Mouse (Mus musculus): Measurements from ENCODE around the gene Ushbp1. TPM values are rescaled to one million over a fixed set of nuclear protein-coding genes. Genes with fewer than 3 reads are reported as not detected.
"Not testable (repeated sequence)": the region's sequence is repeated elsewhere in the genome, so short reads cannot be mapped to it uniquely, and the experiment has no call there.

The Ushbp1 gene
- polyA plus RNA-seq, 1 experiment from 2014 or later, result 3.0 TPM

DNA sequence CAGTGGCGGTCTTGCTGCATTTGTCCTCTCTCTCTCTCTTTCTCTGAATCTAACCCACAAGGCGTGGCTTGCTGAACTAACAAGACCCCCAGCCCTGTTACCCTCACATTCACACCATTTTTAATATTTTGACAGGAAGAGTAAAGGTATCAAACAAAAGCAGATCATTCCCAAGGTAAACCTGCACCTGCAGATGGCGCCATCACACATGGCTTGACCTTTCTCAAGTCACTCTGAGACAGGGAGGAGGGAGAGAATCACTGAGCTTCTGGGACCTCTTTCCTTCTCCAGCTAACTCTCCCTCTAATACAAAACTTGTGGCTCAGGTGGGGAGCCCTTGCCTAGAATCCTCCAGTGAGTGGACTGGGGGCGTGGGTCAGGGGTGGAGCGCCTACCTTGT, 55.0 kb downstream of the Ushbp1 start:
- ATAC-seq (replicated peaks; ENCODE audit: insufficient number of reproducible peaks, low FRiP score, low TSS enrichment), result no peak

DNA sequence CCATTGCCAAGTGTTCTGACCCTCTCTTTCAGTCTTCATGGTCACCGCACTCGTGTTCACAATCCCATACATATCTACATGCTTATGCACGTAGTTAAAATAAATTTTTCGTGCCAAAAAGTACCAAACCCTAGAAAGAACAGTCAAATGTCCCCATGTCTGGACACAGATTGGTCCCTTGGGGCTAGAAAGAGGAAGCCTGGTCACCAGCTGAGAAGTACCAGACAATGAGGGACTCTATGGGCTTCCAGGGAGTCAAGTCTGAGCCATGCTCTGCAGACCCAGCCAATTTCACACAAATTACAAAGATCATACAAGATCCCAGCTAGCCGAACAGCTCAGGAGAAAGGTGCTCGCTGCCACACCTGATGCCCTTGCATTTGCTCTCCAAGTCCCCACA, 57.8 kb downstream of the Ushbp1 start:
- ATAC-seq (replicated peaks; ENCODE audit: insufficient number of reproducible peaks, low FRiP score, low TSS enrichment); H3K36me3 ChIP-seq (ENCODE audit: control insufficient read depth, insufficient read depth, low read length); H3K9ac ChIP-seq (ENCODE audit: low read depth, low read length); H3K4me1 ChIP-seq (ENCODE audit: control insufficient read depth, insufficient read depth, low read length); H3K9me3 ChIP-seq (replicated peaks; ENCODE audit: control insufficient read depth, low read length); H3K4me2 ChIP-seq; H3K27me3 ChIP-seq (ENCODE audit: control insufficient read depth, insufficient read depth, low read length); H3K27ac ChIP-seq (ENCODE audit: low read depth, low read length); H3K4me3 ChIP-seq (ENCODE audit: low read depth, low read length): not testable (repeated sequence)
- WGBS (ENCODE audit: insufficient replicate concordance), result 96% methylated on average over 6 of the region's 6 CpGs

More for the DNA sequence above, 55.0 kb downstream of the Ushbp1 start:
- 71% methylated on average over 5 of the region's 5 CpGs for WGBS (ENCODE audit: insufficient replicate concordance)
- Histone ChIP-seq H3K36me3 (ENCODE audit: control insufficient read depth, insufficient read depth, low read length) (peaks cover 17% of the 10 kb centered on the region), H3K4me3 (ENCODE audit: low read depth, low read length) (no peak overlapping the region), H3K9me3 (replicated peaks; ENCODE audit: control insufficient read depth, low read length) (no peaks in the 10 kb centered on the region), H3K4me1 (ENCODE audit: control insufficient read depth, insufficient read depth, low read length) (no peaks in the 10 kb centered on the region), H3K4me2 (no peak overlapping the region), H3K27ac (ENCODE audit: low read depth, low read length) (no peak overlapping the region), H3K9ac (ENCODE audit: low read depth, low read length) (no peak overlapping the region), H3K27me3 (ENCODE audit: control insufficient read depth, insufficient read depth, low read length) (no peaks in the 10 kb centered on the region)

Other genes with a start within 250 kb of the Ushbp1 start
- gene Myo9b, start 123.1 kb downstream of the Ushbp1 start, polyA plus RNA-seq (2014; fragmentation: Nextera tagmentation; extraction: Ambion mirVana), result 15.1 and 23.3 TPM in 2 replicates
- 113 and 116 TPM in 2 replicates for gene Haus8, start 122.9 kb downstream of the Ushbp1 start, polyA plus RNA-seq (2014; fragmentation: Nextera tagmentation; extraction: Ambion mirVana)
- 73.3 and 80.7 TPM in 2 replicates for gene Use1, start 29.0 kb downstream of the Ushbp1 start, polyA plus RNA-seq (2014; fragmentation: Nextera tagmentation; extraction: Ambion mirVana)
- gene Ocel1, start 24.5 kb downstream of the Ushbp1 start, polyA plus RNA-seq (2014; fragmentation: Nextera tagmentation; extraction: Ambion mirVana), result 2.7 and 2.9 TPM in 2 replicates
- gene Nr2f6, start 13.8 kb downstream of the Ushbp1 start, polyA plus RNA-seq (2014; fragmentation: Nextera tagmentation; extraction: Ambion mirVana), result 45.7 and 47.2 TPM in 2 replicates
- gene Babam1, start 1.1 kb upstream of the Ushbp1 start, polyA plus RNA-seq (2014; fragmentation: Nextera tagmentation; extraction: Ambion mirVana), result 89.6 and 92.1 TPM in 2 replicates
- gene Ankle1, start 10.2 kb upstream of the Ushbp1 start, polyA plus RNA-seq (2014; fragmentation: Nextera tagmentation; extraction: Ambion mirVana), result 21.2 and 23.0 TPM in 2 replicates
- 17.0 and 20.4 TPM in 2 replicates for gene Abhd8, start 67.9 kb upstream of the Ushbp1 start, polyA plus RNA-seq (2014; fragmentation: Nextera tagmentation; extraction: Ambion mirVana)
- gene Mrpl34, start 69.2 kb upstream of the Ushbp1 start, polyA plus RNA-seq (2014; fragmentation: Nextera tagmentation; extraction: Ambion mirVana), result 163 and 169 TPM in 2 replicates
- 95.9 and 102 TPM in 2 replicates for gene Dda1, start 73.4 kb upstream of the Ushbp1 start, polyA plus RNA-seq (2014; fragmentation: Nextera tagmentation; extraction: Ambion mirVana)
- 0.90 and 1.4 TPM in 2 replicates for gene Ano8, start 90.2 kb upstream of the Ushbp1 start, polyA plus RNA-seq (2014; fragmentation: Nextera tagmentation; extraction: Ambion mirVana)
- gene Gtpbp3, start 92.3 kb upstream of the Ushbp1 start, polyA plus RNA-seq (2014; fragmentation: Nextera tagmentation; extraction: Ambion mirVana), result 4.8 and 5.3 TPM in 2 replicates
- 148 and 170 TPM in 2 replicates for gene Plvap, start 116.0 kb upstream of the Ushbp1 start, polyA plus RNA-seq (2014; fragmentation: Nextera tagmentation; extraction: Ambion mirVana)
- gene Ccdc194, start 129.9 kb upstream of the Ushbp1 start, polyA plus RNA-seq (2014; fragmentation: Nextera tagmentation; extraction: Ambion mirVana), result 0.55 and 1.3 TPM in 2 replicates
- 4.2 and 17.4 TPM in 2 replicates for gene Bst2, start 141.7 kb upstream of the Ushbp1 start, polyA plus RNA-seq (2014; fragmentation: Nextera tagmentation; extraction: Ambion mirVana)
- gene Mvb12a, start 147.1 kb upstream of the Ushbp1 start, polyA plus RNA-seq (2014; fragmentation: Nextera tagmentation; extraction: Ambion mirVana), result 59.7 and 63.3 TPM in 2 replicates
- 0.21 and 0.35 TPM in 2 replicates for gene Tmem221, start 163.1 kb upstream of the Ushbp1 start, polyA plus RNA-seq (2014; fragmentation: Nextera tagmentation; extraction: Ambion mirVana)
- not detected in 2 replicates for gene Nxnl1, start 170.8 kb upstream of the Ushbp1 start, polyA plus RNA-seq (2014; fragmentation: Nextera tagmentation; extraction: Ambion mirVana)
- gene Slc27a1, start 173.1 kb upstream of the Ushbp1 start, polyA plus RNA-seq (2014; fragmentation: Nextera tagmentation; extraction: Ambion mirVana), result 9.2 and 10.8 TPM in 2 replicates
- gene Pgls, start 196.4 kb upstream of the Ushbp1 start, polyA plus RNA-seq (2014; fragmentation: Nextera tagmentation; extraction: Ambion mirVana), result 184 and 194 TPM in 2 replicates
- gene Fam129c, start 201.8 kb upstream of the Ushbp1 start, polyA plus RNA-seq (2014; fragmentation: Nextera tagmentation; extraction: Ambion mirVana), result 1.9 and 2.0 TPM in 2 replicates
- gene Colgalt1, start 215.2 kb upstream of the Ushbp1 start, polyA plus RNA-seq (2014; fragmentation: Nextera tagmentation; extraction: Ambion mirVana), result 47.8 and 55.6 TPM in 2 replicates

All from heart, embryonic 11.5 days (tissue).